Mouse (Mus musculus) spleen, adult 12 weeks (tissue): Measurements from ENCODE around the gene Tnip1.
"Not testable (repeated sequence)": the region's sequence is repeated elsewhere in the genome, so short reads cannot be mapped to it uniquely, and the experiment has no call there.

Source experiments
- DNase-seq: peaks from one replicate; pipeline ENCODE4 v3.0.0; 2022; ENCODE audit warnings: low spot score

Gene Tnip1

GRCm38 (mm10) chr11:54909273-54909672 is 53.4 kb downstream of the Tnip1 start:
- no peak for DNase-seq

GRCm38 (mm10) chr11:54907259-54907658 is 55.5 kb downstream of the Tnip1 start:
- no peak for DNase-seq

- no peak for DNase-seq
These were observed 56.3 kb downstream of the Tnip1 start for GRCm38 (mm10) chr11:54906466-54906865.

GRCm38 (mm10) chr11:54905931-54906330 is 56.8 kb downstream of the Tnip1 start:
- no peak for DNase-seq

- DNase-seq, result no peak
These were observed 57.6 kb downstream of the Tnip1 start for GRCm38 (mm10) chr11:54905086-54905485.

GRCm38 (mm10) chr11:54903940-54904706 is 58.6 kb downstream of the Tnip1 start:
- no peak for DNase-seq

- no peak for DNase-seq
These were observed 59.4 kb downstream of the Tnip1 start for GRCm38 (mm10) chr11:54903339-54903738.

GRCm38 (mm10) chr11:54902333-54903323 is 60.1 kb downstream of the Tnip1 start, which contains the start of gene Gpx3:
Gpx3 (plus strand) TSS chr11:54902453.
- no peak for DNase-seq

- no peak for DNase-seq
These were observed 63.1 kb downstream of the Tnip1 start for GRCm38 (mm10) chr11:54899657-54900056.

- no peak for DNase-seq
These were observed 65.2 kb downstream of the Tnip1 start for GRCm38 (mm10) chr11:54897470-54897869.

GRCm38 (mm10) chr11:54896646-54897045 is 66.1 kb downstream of the Tnip1 start:
- not testable (repeated sequence) for DNase-seq

- no peak for DNase-seq
These were observed 68.1 kb downstream of the Tnip1 start for GRCm38 (mm10) chr11:54894589-54894988.

GRCm38 (mm10) chr11:54892091-54892490 is 70.6 kb downstream of the Tnip1 start:
- DNase-seq, result no peak

- no peak for DNase-seq
These were observed 71.4 kb downstream of the Tnip1 start for GRCm38 (mm10) chr11:54891341-54891740.

- no peak for DNase-seq
These were observed 74.8 kb downstream of the Tnip1 start for GRCm38 (mm10) chr11:54887927-54888326.

- no peak for DNase-seq
These were observed 77.3 kb downstream of the Tnip1 start for GRCm38 (mm10) chr11:54885406-54885805.

GRCm38 (mm10) chr11:54884937-54885336 is 77.8 kb downstream of the Tnip1 start:
- DNase-seq, result no peak

GRCm38 (mm10) chr11:54884197-54884828 is 78.4 kb downstream of the Tnip1 start:
- DNase-seq, result no peak

GRCm38 (mm10) chr11:54882671-54883070 is 80.0 kb downstream of the Tnip1 start:
- no peak for DNase-seq

- DNase-seq, result no peak
These were observed 81.7 kb downstream of the Tnip1 start for GRCm38 (mm10) chr11:54881051-54881474.

- DNase-seq, result no peak
These were observed 82.8 kb downstream of the Tnip1 start for GRCm38 (mm10) chr11:54879922-54880321.

- no peak for DNase-seq
These were observed 83.3 kb downstream of the Tnip1 start for GRCm38 (mm10) chr11:54879434-54879833.
